Mouse (Mus musculus) embryonic facial prominence, embryonic 12.5 days (tissue): ENCODE results near the gene Gpc3. TPM values are rescaled to one million over a fixed set of nuclear protein-coding genes. Genes with fewer than 3 reads are reported as not detected.

Source experiments
- ATAC-seq: fragments of 200-750 bp; cut with Nextera tagmentation; 2 replicates; pipeline ENCODE4 v1.8.0; 2017; ENCODE audit not compliant: insufficient number of reproducible peaks, insufficient read depth, low FRiP score, low TSS enrichment
- H3K27ac ChIP-seq: fragments of 300-500 bp; sonication (generic); 2 replicates; pipeline ENCODE4 v1.5.1; 2016; ENCODE audit warnings: mild to moderate bottlenecking
- H3K27me3 ChIP-seq: fragments of 300-500 bp; sonication (generic); 2 replicates; pipeline ENCODE4 v1.6.1; 2016; ENCODE audit warnings: mild to moderate bottlenecking, moderate library complexity
- H3K36me3 ChIP-seq: fragments of 300-500 bp; sonication (generic); 2 replicates; pipeline ENCODE4 v1.6.1; 2016; ENCODE audit warnings: mild to moderate bottlenecking
- H3K4me1 ChIP-seq: fragments of 300-500 bp; sonication (generic); 2 replicates; pipeline ENCODE4 v1.6.1; 2016
- H3K4me2 ChIP-seq: fragments of 300-500 bp; sonication (generic); replicated peaks from 2 replicates; pipeline ENCODE4 v1.6.1; 2016; ENCODE audit warnings: mild to moderate bottlenecking, moderate library complexity
- H3K4me3 ChIP-seq: fragments of 300-500 bp; sonication (generic); 2 replicates; pipeline ENCODE4 v1.5.1; 2016; ENCODE audit warnings: mild to moderate bottlenecking
- H3K9ac ChIP-seq: fragments of 300-500 bp; sonication (generic); 2 replicates; pipeline ENCODE4 v1.6.1; 2016; ENCODE audit warnings: mild to moderate bottlenecking, moderate library complexity
- H3K9me3 ChIP-seq: fragments of 300-500 bp; sonication (generic); 2 replicates; pipeline ENCODE4 v1.6.1; 2016; ENCODE audit warnings: mild to moderate bottlenecking, moderate library complexity
- WGBS: fragments of 180-500 bp; shearing (Covaris S2); methylation state at CpG from one replicate; pipeline ENCODE4 v1.1.7; 2016; 5-methylcytosine and 5-hydroxymethylcytosine counted together
- polyA plus RNA-seq: library from polyadenylated mRNA; unstranded; fragments of >200 nt; fragmentation: Nextera tagmentation; extraction: Ambion mirVana; gene quantifications from 2 replicates; pipeline ENCODE4 v1.2.1, GENCODE M21; 2016

Gene Gpc3
- polyA plus RNA-seq, 1 experiment from 2014 or later = 863 TPM

- no peak overlapping the region for H3K27ac ChIP-seq
- no peaks in the 10 kb centered on the region for H3K4me1 ChIP-seq
- no peaks in the 10 kb centered on the region for H3K9me3 ChIP-seq
- H3K27me3 ChIP-seq = no peaks in the 10 kb centered on the region
- H3K4me3 ChIP-seq = no peak overlapping the region
- no peaks in the 10 kb centered on the region for H3K36me3 ChIP-seq
- H3K4me2 ChIP-seq = no peak overlapping the region
- WGBS = 75% methylated on average over 6 of the region's 6 CpGs
- H3K9ac ChIP-seq = no peak overlapping the region
- no peak for ATAC-seq
Observed at GRCm38 (mm10) chrX:52557489-52557888, 56.3 kb downstream of the Gpc3 start.

- WGBS = 65% methylated on average over 1 of the region's 1 CpGs
- H3K27ac ChIP-seq = no peak overlapping the region
Observed at GRCm38 (mm10) chrX:52551296-52551695, 62.5 kb downstream of the Gpc3 start.

GRCm38 (mm10) chrX:52544623-52545022 lies 69.1 kb downstream of the Gpc3 start:
- H3K27ac ChIP-seq = no peak overlapping the region
- no peaks in the 10 kb centered on the region for H3K9me3 ChIP-seq
- no peaks in the 10 kb centered on the region for H3K36me3 ChIP-seq
- 40% methylated on average over 3 of the region's 3 CpGs for WGBS
- no peak overlapping the region for H3K4me2 ChIP-seq
- H3K27me3 ChIP-seq = no peaks in the 10 kb centered on the region
- H3K9ac ChIP-seq = no peak overlapping the region
- ATAC-seq = no peak
- H3K4me3 ChIP-seq = no peak overlapping the region
- peaks cover 17% of the 10 kb centered on the region; the same call in 1 of the 2 replicates for H3K4me1 ChIP-seq

More at GRCm38 (mm10) chrX:52551296-52551695, 62.5 kb downstream of the Gpc3 start:
- Histone ChIP-seq H3K36me3 (no peaks in the 10 kb centered on the region), H3K9me3 (no peaks in the 10 kb centered on the region), H3K4me1 (peaks cover 15% of the 10 kb centered on the region; the same call in 1 of the 2 replicates), H3K4me2 (no peak overlapping the region), H3K4me3 (no peak overlapping the region), H3K27me3 (no peaks in the 10 kb centered on the region), H3K9ac (no peak overlapping the region)
- no peak for ATAC-seq

- H3K4me1 ChIP-seq = peaks cover 10% of the 10 kb centered on the region; the same call in 1 of the 2 replicates
- no peak overlapping the region for H3K4me2 ChIP-seq
- no peaks in the 10 kb centered on the region for H3K9me3 ChIP-seq
- 33% methylated on average over 5 of the region's 5 CpGs for WGBS
- H3K27ac ChIP-seq = no peak overlapping the region
- no peak for ATAC-seq
- H3K9ac ChIP-seq = no peak overlapping the region
- H3K27me3 ChIP-seq = no peaks in the 10 kb centered on the region
- H3K36me3 ChIP-seq = no peaks in the 10 kb centered on the region
- H3K4me3 ChIP-seq = no peak overlapping the region
Observed at GRCm38 (mm10) chrX:52537282-52537681, 76.5 kb downstream of the Gpc3 start.

GRCm38 (mm10) chrX:52533766-52534165 lies 80.0 kb downstream of the Gpc3 start:
- Histone ChIP-seq H3K27me3 (no peaks in the 10 kb centered on the region), H3K4me3 (no peak overlapping the region), H3K36me3 (no peaks in the 10 kb centered on the region), H3K9ac (no peak overlapping the region), H3K9me3 (no peaks in the 10 kb centered on the region), H3K27ac (no peak overlapping the region), H3K4me2 (no peak overlapping the region), H3K4me1 (peaks cover 10% of the 10 kb centered on the region; the same call in 1 of the 2 replicates)
- 43% methylated on average over 1 of the region's 1 CpGs for WGBS
- ATAC-seq = no peak

- no peaks in the 10 kb centered on the region for H3K9me3 ChIP-seq
Observed at GRCm38 (mm10) chrX:52533098-52533497, 80.7 kb downstream of the Gpc3 start.

GRCm38 (mm10) chrX:52532124-52532523 lies 81.6 kb downstream of the Gpc3 start:
- H3K36me3 ChIP-seq = no peaks in the 10 kb centered on the region
- 62% methylated on average over 2 of the region's 2 CpGs for whole genome bisulfite sequencing

More at GRCm38 (mm10) chrX:52533098-52533497, 80.7 kb downstream of the Gpc3 start:
- H3K36me3 ChIP-seq = no peaks in the 10 kb centered on the region
- H3K4me1 ChIP-seq = peaks cover 9% of the 10 kb centered on the region; the same call in 1 of the 2 replicates
- H3K9ac ChIP-seq = no peak overlapping the region
- no peak overlapping the region for H3K4me3 ChIP-seq
- no peaks in the 10 kb centered on the region for H3K27me3 ChIP-seq
- WGBS = 54% methylated on average over 4 of the region's 4 CpGs
- H3K4me2 ChIP-seq = no peak overlapping the region
- H3K27ac ChIP-seq = no peak overlapping the region
- no peak for ATAC-seq

GRCm38 (mm10) chrX:52526086-52526485 lies 87.7 kb downstream of the Gpc3 start:
- no peak overlapping the region for H3K4me2 ChIP-seq

More at GRCm38 (mm10) chrX:52532124-52532523, 81.6 kb downstream of the Gpc3 start:
- H3K27ac ChIP-seq = no peak overlapping the region
- H3K27me3 ChIP-seq = no peaks in the 10 kb centered on the region
- peaks cover 4% of the 10 kb centered on the region; the same call in 1 of the 2 replicates for H3K4me1 ChIP-seq
- no peak overlapping the region for H3K4me3 ChIP-seq
- H3K4me2 ChIP-seq = no peak overlapping the region
- H3K9ac ChIP-seq = no peak overlapping the region
- ATAC-seq = no peak
- no peaks in the 10 kb centered on the region for H3K9me3 ChIP-seq

GRCm38 (mm10) chrX:52525132-52525531 lies 88.6 kb downstream of the Gpc3 start:
- Histone ChIP-seq H3K4me2 (no peak overlapping the region), H3K27me3 (no peaks in the 10 kb centered on the region), H3K27ac (no peak overlapping the region), H3K9ac (no peak overlapping the region), H3K9me3 (no peaks in the 10 kb centered on the region), H3K4me1 (peaks cover 4% of the 10 kb centered on the region; the same call in 1 of the 2 replicates), H3K4me3 (no peak overlapping the region), H3K36me3 (no peaks in the 10 kb centered on the region)
- no peak for ATAC-seq
- WGBS = 63% methylated on average over 3 of the region's 3 CpGs

More at GRCm38 (mm10) chrX:52526086-52526485, 87.7 kb downstream of the Gpc3 start:
- Histone ChIP-seq H3K9ac (no peak overlapping the region), H3K27ac (no peak overlapping the region), H3K27me3 (no peaks in the 10 kb centered on the region), H3K4me1 (peaks cover 4% of the 10 kb centered on the region; the same call in 1 of the 2 replicates), H3K36me3 (no peaks in the 10 kb centered on the region), H3K9me3 (no peaks in the 10 kb centered on the region), H3K4me3 (no peak overlapping the region)
- ATAC-seq = no peak
- whole genome bisulfite sequencing = 58% methylated on average over 5 of the region's 5 CpGs

GRCm38 (mm10) chrX:52514553-52514952 lies 99.2 kb downstream of the Gpc3 start:
- Histone ChIP-seq H3K4me1 (peaks cover 7% of the 10 kb centered on the region; the same call in 1 of the 2 replicates), H3K4me2 (no peak overlapping the region), H3K9me3 (no peaks in the 10 kb centered on the region), H3K27me3 (no peaks in the 10 kb centered on the region), H3K4me3 (no peak overlapping the region), H3K9ac (no peak overlapping the region), H3K27ac (peak overlapping the region; percentile 72; the same call in 1 of the 2 replicates), H3K36me3 (no peaks in the 10 kb centered on the region)
- 35% methylated on average over 3 of the region's 3 CpGs for WGBS
- peak; percentile 67; the same call in 1 of the 2 replicates for ATAC-seq

GRCm38 (mm10) chrX:52511151-52511550 lies 102.6 kb downstream of the Gpc3 start:
- 59% methylated on average over 4 of the region's 4 CpGs for WGBS
- Histone ChIP-seq H3K4me3 (no peak overlapping the region), H3K27ac (no peak overlapping the region), H3K27me3 (no peaks in the 10 kb centered on the region), H3K36me3 (no peaks in the 10 kb centered on the region), H3K4me2 (no peak overlapping the region), H3K9me3 (no peaks in the 10 kb centered on the region), H3K9ac (no peak overlapping the region), H3K4me1 (peaks cover 7% of the 10 kb centered on the region; the same call in 1 of the 2 replicates)
- ATAC-seq = no peak

GRCm38 (mm10) chrX:52503857-52504256 lies 109.9 kb downstream of the Gpc3 start:
- Histone ChIP-seq H3K4me2 (no peak overlapping the region), H3K9me3 (no peaks in the 10 kb centered on the region), H3K9ac (no peak overlapping the region), H3K36me3 (no peaks in the 10 kb centered on the region), H3K4me1 (no peaks in the 10 kb centered on the region), H3K27me3 (no peaks in the 10 kb centered on the region), H3K27ac (no peak overlapping the region), H3K4me3 (no peak overlapping the region)
- WGBS = 78% methylated on average over 3 of the region's 3 CpGs
- ATAC-seq = no peak
